Mouse (Mus musculus): ENCODE measurements at regions not wholly inside any gene's neighbourhood (a gene's known extent, or its start where the extent isn't known, plus 50 kb on each side); places are given as distances from the start of the nearest gene placed in this dataset.

GRCm38 (mm10) chr6:66477575-66477974, 57.6 kb upstream of the Mad2l1 start:
- no peak for ATAC-seq (ENCODE audit: low FRiP score, low read depth)
- Histone ChIP-seq H3K27me3 (no peaks in the 10 kb centered on the region), H3K9ac (no peak overlapping the region), H3K9me3 (no peaks in the 10 kb centered on the region), H3K4me1 (replicated peaks) (no peaks in the 10 kb centered on the region), H3K4me3 (no peak overlapping the region), H3K4me2 (no peak overlapping the region), H3K36me3 (no peaks in the 10 kb centered on the region), H3K27ac (replicated peaks) (no peak overlapping the region)
- WGBS: 73% methylated on average over 5 of the region's 5 CpGs

DNA sequence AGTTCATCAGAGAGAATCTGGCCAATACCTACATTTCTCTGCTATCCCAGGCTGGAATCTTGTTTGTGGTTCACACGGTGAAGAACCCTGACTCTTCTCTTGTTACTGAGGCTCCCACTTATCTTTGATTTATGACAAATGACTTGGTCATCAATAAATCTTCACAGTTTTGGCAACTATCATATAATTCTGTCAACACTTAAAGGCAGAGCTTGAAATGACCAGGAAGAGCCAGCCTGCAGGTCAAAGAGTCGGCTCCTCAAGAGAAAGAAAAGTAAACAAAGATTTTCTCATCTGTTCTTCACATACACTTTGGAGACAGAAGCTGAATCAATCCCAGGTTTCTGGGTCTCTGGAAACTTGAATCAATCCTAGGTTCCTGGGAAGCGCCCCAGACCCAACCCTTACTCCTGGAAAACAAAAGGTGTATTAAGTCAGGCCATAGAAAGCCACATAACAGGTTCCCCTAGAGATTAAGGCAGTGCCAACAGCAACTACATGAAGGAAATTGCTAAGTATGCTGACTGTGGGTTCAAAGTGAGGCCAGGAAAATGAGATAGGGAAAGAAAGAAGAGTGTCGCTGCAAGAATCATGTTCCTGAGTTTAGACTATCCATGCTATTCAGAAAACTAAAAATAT, 56.7 kb upstream of the Mad2l1 start:
- 85% methylated on average over 4 of the region's 4 CpGs for WGBS
- no peaks in the 10 kb centered on the region for H3K9me3 ChIP-seq
- no peaks in the 10 kb centered on the region for H3K27me3 ChIP-seq
- H3K4me2 ChIP-seq: no peak overlapping the region
- no peak overlapping the region for H3K9ac ChIP-seq
- no peak overlapping the region for H3K27ac ChIP-seq (replicated peaks)
- ATAC-seq (ENCODE audit: low FRiP score, low read depth): no peak
- H3K4me1 ChIP-seq (replicated peaks): no peaks in the 10 kb centered on the region
- no peak overlapping the region for H3K4me3 ChIP-seq
- no peaks in the 10 kb centered on the region for H3K36me3 ChIP-seq

- Histone ChIP-seq H3K4me1 (replicated peaks) (no peaks in the 10 kb centered on the region), H3K4me2 (no peak overlapping the region), H3K27ac (replicated peaks) (no peak overlapping the region), H3K36me3 (no peaks in the 10 kb centered on the region), H3K9ac (no peak overlapping the region), H3K27me3 (no peaks in the 10 kb centered on the region), H3K4me3 (no peak overlapping the region), H3K9me3 (no peaks in the 10 kb centered on the region)
- WGBS: 91% methylated on average over 5 of the region's 5 CpGs
- no peak for ATAC-seq (ENCODE audit: low FRiP score, low read depth)
Measured at GRCm38 (mm10) chr6:66479576-66479975, 55.6 kb upstream of the Mad2l1 start.

- H3K36me3 ChIP-seq: no peaks in the 10 kb centered on the region
- ATAC-seq (ENCODE audit: low FRiP score, low read depth): no peak
- H3K4me2 ChIP-seq: no peak overlapping the region
- H3K4me1 ChIP-seq (replicated peaks): no peaks in the 10 kb centered on the region
- H3K4me3 ChIP-seq: no peak overlapping the region
- H3K9ac ChIP-seq: no peak overlapping the region
- H3K27me3 ChIP-seq: no peaks in the 10 kb centered on the region
- no peak overlapping the region for H3K27ac ChIP-seq (replicated peaks)
- no peaks in the 10 kb centered on the region for H3K9me3 ChIP-seq
- 70% methylated on average over 2 of the region's 2 CpGs for WGBS
Measured at GRCm38 (mm10) chr6:66480207-66480606, 55.0 kb upstream of the Mad2l1 start.

GRCm38 (mm10) chr6:66482797-66483196, 52.4 kb upstream of the Mad2l1 start:
- Histone ChIP-seq H3K27ac (replicated peaks) (no peak overlapping the region), H3K9me3 (no peaks in the 10 kb centered on the region), H3K4me1 (replicated peaks) (no peaks in the 10 kb centered on the region), H3K4me3 (no peak overlapping the region), H3K4me2 (no peak overlapping the region), H3K36me3 (no peaks in the 10 kb centered on the region), H3K27me3 (no peaks in the 10 kb centered on the region), H3K9ac (no peak overlapping the region)
- 95% methylated on average over 3 of the region's 3 CpGs for WGBS
- ATAC-seq (ENCODE audit: low FRiP score, low read depth): no peak
